Mouse (Mus musculus) urinary bladder, postnatal 36 days (tissue): ENCODE data around the gene Kctd15.

ENCODE experiments used
- DNase-seq, 2 experiments: peaks; one replicate each; pipeline ENCODE4 v3.0.0; 2022; ENCODE audit warnings: low spot score in 2 of 2, mixed read lengths in 1 of 2

Gene Kctd15

GRCm38 (mm10) chr7:34656632-34657031 lies at the start of gene Kctd15:
TSS of gene Kctd15 (minus strand) at chr7:34656732.
- no peak for DNase-seq

DNA sequence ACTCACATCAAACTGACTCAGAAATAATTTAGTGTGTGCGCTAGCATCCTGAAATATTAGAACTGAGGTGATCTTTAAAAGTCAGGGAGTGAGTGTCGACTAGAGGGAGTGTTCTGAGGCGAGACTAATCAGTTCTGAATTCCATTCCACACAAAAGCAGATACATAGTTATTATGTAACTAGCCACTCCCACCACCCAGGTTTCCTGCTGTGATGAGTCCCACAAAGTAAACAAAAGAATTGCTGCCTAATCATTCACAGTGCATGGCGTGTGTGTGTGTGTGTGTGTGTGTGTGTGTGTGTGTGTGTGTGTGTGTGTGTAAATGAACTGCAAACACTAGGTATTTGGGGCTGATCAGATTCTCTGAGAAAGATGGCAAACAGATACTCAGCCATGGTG lies 47.9 kb upstream of the Kctd15 start:
- DNase-seq, result no peak

DNA sequence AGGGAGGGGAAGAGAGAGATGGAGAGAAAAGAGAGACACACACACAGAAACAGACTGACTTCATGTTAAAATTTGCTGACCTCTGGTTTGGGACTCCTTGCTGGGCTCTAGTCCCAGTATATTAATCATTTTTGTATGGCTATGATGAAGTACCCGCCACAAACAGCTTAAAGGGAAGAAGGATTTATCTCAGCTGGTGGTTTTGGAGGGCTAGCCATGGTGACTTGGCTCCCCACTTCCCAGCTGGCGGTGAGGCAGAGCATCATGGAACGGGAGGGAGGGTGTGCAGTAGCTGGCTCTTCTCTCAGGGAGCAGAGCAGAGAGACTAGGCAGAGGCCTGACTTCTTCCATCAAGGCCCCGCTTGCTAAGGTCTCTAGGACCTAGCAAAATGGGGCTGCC lies 46.9 kb upstream of the Kctd15 start:
- no peak for DNase-seq

DNA sequence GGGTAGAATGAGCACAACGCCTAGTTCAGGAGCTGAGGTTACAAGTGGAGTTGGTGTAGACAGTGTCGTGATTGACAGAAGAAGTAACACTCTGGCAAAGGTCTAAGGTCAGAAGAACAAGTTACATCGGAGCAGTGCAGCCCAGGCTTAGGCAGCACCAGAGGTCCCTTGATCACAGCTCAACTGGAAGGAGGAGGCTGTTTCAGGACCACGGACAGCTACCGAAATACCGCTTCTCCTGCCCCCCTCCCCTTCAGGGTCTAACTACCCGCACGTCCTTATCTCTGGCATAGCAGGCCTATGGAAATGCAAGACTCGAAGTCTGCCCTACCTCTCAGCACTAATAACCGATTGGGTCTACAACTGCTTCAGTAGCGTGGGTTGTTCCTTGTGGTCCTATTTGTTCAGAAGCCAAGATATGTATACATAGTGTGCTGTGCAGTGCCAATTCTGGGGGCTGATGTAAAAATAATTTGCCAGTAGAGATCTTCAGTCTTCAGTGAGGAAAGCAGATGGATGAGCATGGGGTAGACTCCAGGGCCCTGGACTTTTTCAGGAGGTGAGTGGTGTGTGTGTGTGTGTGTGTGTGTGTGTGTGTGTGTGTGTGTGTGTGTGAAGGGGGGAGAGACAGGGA lies 46.3 kb upstream of the Kctd15 start:
- DNase-seq, result no peak

GRCm38 (mm10) chr7:34699888-34700287 lies 43.4 kb upstream of the Kctd15 start:
- no peak for DNase-seq

- no peak for DNase-seq
Measured at GRCm38 (mm10) chr7:34698221-34698620, 41.7 kb upstream of the Kctd15 start.

DNA sequence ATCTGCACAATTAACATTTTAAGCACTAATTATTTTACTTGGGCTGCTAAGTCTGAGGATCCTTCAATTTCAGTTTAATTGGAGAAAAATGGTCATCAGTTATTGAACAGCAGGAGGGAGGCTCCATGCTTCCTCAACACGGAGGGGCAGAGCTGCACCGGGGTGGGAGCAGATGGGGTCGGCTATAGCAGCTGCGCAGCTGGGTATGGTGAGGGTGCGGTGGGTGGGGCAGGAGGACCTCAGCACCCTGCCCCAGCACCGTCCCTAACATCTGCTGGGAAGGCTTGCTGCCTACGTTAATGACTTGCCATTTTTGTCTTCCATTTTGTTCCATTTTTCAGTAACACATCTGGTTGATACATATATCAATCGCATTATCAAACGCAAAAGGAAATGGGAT lies 39.6 kb upstream of the Kctd15 start:
- no peak for DNase-seq

DNA sequence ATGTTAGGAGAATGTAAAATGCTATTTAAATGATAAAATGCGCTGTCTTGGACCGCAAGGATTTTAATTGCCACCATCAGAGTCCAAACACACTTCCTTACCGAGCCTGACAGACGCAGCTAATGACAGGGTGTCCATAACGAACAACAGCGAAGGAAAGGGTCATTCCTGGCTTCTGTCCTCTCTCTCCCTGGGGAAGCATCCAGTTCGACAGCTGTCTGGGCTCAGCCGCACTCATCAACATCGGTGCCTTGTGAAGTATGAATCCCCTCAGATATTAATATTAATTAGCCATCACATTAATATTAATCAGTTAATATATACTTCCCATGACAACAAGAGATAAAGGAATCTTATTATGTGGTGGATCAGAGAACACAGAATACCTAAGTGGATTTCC lies 38.4 kb upstream of the Kctd15 start:
- DNase-seq, result no peak

DNA sequence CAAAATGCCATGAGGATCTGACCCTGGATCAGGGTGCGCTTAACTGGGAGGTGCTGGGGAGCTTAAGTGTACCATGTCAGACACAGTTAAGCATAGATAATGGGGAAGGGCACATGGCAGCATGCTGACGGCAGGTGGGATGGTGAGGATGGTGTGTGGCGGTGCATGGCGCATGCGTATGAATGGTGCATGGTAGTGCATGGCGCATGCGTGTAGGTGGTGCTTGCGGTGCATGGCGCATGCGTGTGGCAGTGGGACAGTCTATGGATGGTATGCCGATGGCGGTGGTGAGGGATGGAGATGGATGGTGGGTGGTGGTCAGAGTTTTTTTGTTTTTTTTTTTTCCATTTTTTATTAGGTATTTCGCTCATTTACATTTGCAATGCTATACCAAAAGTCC lies 37.4 kb upstream of the Kctd15 start:
- no peak for DNase-seq

DNA sequence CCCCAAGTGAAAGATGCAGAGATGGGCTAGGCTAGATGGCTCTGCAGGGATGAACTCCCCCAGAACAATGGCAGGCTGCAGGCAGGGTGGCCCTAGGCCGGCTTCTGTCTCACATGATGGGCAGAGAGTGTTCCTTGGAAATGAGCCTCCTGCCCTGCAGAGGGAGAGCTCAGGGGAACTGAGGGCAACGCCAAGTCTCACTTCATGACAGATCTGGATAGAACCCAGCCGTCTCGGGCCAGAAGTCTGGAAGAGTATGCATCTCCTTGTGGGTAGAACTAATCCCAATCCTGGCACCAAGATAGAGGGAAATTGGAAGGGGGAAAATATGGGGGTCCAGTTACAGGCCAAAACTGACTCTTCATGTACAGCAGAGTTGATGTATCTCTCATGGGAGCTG lies 36.5 kb upstream of the Kctd15 start:
- DNase-seq, result no peak

DNA sequence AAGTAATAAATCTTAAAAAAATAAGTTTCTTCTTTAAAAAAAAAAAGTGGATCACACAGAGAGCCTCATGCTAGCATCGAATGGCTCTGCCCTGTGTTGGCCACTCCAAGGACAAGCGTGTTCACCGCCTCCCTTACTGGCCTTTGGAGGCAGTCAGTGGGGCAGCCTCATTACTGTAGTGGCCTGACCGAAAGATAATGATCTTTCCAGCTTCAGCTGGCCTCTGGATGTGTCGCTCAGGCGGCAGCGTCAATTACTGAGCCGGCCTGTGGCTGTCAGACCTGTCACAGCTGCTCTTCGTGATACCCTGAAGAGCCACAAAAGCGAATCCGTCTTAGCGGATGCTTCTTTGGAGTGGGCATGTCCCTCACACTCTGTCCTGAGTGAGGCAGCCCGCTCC lies 33.6 kb upstream of the Kctd15 start:
- no peak for DNase-seq

GRCm38 (mm10) chr7:34689028-34689427 lies 32.5 kb upstream of the Kctd15 start:
- DNase-seq, result no peak

GRCm38 (mm10) chr7:34685801-34686200 lies 29.3 kb upstream of the Kctd15 start:
- no peak for DNase-seq

- DNase-seq, result no peak
Measured at GRCm38 (mm10) chr7:34685176-34685575, 28.6 kb upstream of the Kctd15 start.

DNA sequence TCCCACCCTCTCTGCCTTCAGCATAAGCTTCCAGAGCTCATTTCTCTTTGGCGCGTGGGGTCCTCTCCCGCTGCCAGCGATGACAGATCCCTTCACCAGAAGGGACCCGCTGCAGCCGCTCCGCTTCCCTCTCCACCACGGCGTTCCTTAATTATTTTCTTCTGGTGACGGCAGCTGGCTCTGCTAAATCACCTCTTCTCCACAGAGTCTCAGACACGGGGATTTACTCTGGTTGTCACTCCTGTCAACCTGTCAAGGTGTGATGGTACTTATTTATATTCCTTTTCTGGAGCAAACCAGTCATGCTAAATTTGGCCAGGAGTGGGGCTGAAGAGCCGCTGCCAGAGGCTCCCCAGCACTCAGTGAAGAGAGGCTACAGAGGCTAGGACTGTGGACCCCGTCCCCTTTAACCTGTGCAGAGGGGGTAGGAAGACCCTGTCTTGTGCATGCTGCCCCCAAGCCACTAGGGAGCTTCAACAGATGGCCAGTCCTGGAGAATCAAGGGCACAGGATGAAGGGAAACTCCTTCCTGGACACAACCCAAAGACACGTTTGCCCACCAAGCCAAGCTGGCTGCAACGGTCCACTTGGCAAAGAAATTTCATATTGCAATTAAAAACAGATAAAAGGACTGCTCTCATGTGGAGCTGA lies 24.4 kb upstream of the Kctd15 start:
- no peak for DNase-seq

DNA sequence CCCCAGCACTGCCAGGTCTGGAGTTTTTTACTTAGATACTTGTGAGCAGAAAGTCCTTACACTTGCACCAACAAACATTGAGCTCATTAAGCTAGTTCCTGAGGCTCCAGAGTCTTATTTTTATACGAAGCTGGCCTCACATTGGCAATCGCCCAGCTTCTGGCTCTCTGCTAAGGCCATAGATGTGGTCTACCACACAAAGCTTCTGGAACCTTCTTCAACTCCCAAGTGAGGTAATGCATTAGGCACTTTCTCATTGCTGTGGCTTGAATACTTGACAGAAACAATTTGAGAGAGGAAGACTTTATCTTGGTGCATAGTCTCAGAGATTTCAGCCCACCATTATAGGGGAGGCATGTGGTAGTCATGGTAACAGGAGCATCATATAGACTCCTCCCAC lies 23.4 kb upstream of the Kctd15 start:
- no peak for DNase-seq

GRCm38 (mm10) chr7:34675831-34676514 lies 19.4 kb upstream of the Kctd15 start:
- DNase-seq, result peak; percentile 70 to 76

DNA sequence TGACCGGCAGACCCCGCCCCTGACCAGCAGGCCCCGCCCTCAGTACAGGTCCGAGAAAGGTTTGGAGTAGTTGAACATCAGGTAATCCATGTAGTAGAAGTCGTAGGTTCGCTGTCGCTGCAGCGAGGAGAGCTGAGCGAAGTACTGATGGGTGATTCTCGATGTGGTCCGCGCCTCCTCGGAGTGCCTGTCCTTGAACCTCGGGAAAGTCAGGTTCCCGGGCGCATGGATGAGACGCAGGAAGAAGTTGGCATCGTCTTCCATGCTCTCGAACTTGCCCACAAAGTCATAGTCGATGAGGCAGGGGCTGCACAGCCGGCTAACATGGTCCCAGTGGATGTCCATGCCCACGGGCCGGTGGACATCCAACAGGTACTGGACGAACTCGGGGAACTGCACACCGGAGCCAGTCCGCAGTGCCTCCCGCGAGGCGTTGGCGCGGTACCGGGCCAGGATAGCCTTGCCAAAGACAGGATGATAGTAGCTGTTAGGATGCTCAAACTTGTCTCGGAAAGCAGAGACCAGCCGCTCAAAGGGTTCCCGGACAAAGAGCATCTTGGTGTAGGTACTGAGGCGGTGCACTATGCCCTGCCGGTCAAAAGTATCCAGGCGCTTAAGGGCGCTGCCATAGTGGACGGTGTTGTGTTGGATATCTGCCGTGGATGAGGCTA lies 18.7 kb upstream of the Kctd15 start:
- no peak for DNase-seq

DNA sequence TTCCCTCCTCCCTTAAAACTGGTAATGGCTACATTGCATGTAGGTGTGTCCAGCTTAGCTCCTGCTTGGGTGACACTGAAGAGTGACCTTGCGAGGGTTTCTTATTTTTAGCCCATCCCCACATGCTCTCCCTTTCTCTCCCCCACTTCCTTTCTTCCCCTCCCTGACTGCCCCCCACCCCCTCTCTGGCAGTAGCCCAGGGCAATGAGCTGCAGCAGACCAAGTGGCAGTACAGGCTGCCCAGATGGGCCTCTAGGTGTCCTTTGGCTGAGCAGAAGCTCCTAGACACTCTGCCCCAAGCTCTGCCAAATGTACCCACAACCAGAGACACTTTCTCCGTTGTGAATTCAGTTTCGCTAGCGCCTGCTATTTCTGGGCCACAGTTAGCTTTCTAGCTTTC lies 16.4 kb upstream of the Kctd15 start:
- no peak for DNase-seq

GRCm38 (mm10) chr7:34671911-34672310 lies 15.4 kb upstream of the Kctd15 start:
- peak; percentile 84 to 90 for DNase-seq

DNA sequence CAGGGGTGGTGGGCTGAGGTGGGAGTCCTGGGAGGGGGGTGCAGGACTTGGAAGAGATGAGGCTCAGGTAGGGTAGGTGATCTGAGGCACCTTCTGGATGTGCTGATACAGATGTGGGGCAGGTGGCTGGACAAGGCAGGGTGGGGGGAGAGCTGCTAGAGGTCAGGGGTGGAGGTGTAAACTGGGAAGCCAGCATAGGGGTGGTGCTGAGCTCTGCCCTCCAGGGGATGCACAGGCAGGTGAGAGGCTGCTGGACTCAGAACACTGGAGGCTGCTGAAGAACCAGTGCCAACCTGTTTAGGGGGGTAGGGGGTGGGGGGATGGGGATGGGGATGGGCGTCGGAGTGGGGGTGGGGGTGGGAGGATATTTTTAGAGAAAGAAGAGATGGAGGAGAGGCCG lies 14.2 kb upstream of the Kctd15 start:
- DNase-seq, result no peak

GRCm38 (mm10) chr7:34669336-34669735 lies 12.8 kb upstream of the Kctd15 start:
- DNase-seq, result no peak

GRCm38 (mm10) chr7:34667874-34668273 lies 11.3 kb upstream of the Kctd15 start:
- DNase-seq, result no peak
